In the genomic region with DNA sequence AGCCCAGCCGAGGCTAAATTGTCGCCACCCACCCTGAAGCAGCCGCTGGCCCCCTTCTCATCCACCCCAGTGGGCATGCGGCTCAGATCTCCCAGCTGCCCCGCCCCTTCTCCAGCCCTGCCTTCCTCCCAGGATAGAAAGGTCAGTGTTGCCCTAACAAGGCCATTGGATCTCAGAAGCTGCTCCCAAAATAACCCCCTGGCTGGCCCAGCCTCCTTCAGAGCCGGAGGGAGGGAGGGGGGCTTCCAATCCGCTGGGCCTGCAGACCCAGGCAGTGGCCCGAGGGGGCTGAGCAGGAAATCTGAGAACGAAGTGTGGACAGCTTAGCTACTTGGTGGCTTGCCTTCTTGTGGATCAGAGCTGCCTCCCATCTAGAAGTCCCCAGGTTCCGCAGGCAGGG, we compare ENCODE assay signal across 8 mouse cellular contexts. TPM values are rescaled to one million over a fixed set of nuclear protein-coding genes. Genes with fewer than 3 reads are reported as not detected.
DNase-seq lines count a peak whose midpoint lies in the region; ATAC-seq and TF ChIP-seq lines count a peak whose summit lies in the region.

TSS of gene Jph2 (minus strand) at position 89 of the 400 bp plus-strand sequence.

- TF ChIP-seq EP300 in stomach, postnatal 0 days (optimal IDR thresholded peaks at IDR 0.05), result no peak

- 0 out of 2 replicates have a peak, but pooled peaks cover 4% of the 10 kb centered on the region for H3K27me3 ChIP-seq in forebrain, embryonic 10.5 days (ENCODE audit: poor library complexity, severe bottlenecking)
- H3K27me3 ChIP-seq in forebrain, embryonic 14.5 days (replicated peaks; ENCODE audit: control insufficient read depth, insufficient read depth, low read length), result no peaks in the 10 kb centered on the region
- no peaks in the 10 kb centered on the region for H3K27me3 ChIP-seq in embryonic facial prominence, embryonic 12.5 days
- H3K27me3 ChIP-seq in liver, embryonic 16.5 days (ENCODE audit: control insufficient read depth, insufficient read depth, low read depth, low read length), result no peaks in the 10 kb centered on the region
- H3K27me3 ChIP-seq in stomach, postnatal 0 days (ENCODE audit: control insufficient read depth, insufficient read depth, low read length), result no peaks in the 10 kb centered on the region

- peak; percentile 31 for TF ChIP-seq CTCF in stomach, postnatal 0 days (IDR thresholded peaks at IDR 0.05; ENCODE audit: low read depth)

- peak within 1 kb of the TSS; percentile 37 for H3K4me3 ChIP-seq in forebrain, embryonic 10.5 days
- no peak within 1 kb of the TSS for H3K4me3 ChIP-seq in forebrain, embryonic 14.5 days (ENCODE audit: low read depth, low read length)
- H3K4me3 ChIP-seq in embryonic facial prominence, embryonic 12.5 days, result peak within 1 kb of the TSS; percentile 9
- no peak within 1 kb of the TSS for H3K4me3 ChIP-seq in liver, embryonic 16.5 days (ENCODE audit: low read depth, low read length)
- peak within 1 kb of the TSS; percentile 47 for H3K4me3 ChIP-seq in stomach, postnatal 0 days (ENCODE audit: low read depth, low read length)

- H3K4me1 ChIP-seq in forebrain, embryonic 10.5 days, result peaks cover 15% of the 10 kb centered on the region
- no peaks in the 10 kb centered on the region for H3K4me1 ChIP-seq in forebrain, embryonic 14.5 days (ENCODE audit: control insufficient read depth, insufficient read depth, low read length)
- peaks cover 14% of the 10 kb centered on the region for H3K4me1 ChIP-seq in embryonic facial prominence, embryonic 12.5 days
- no peaks in the 10 kb centered on the region for H3K4me1 ChIP-seq in liver, embryonic 16.5 days (ENCODE audit: control insufficient read depth, low read depth, low read length)
- no peaks in the 10 kb centered on the region for H3K4me1 ChIP-seq in stomach, postnatal 0 days (replicated peaks; ENCODE audit: control insufficient read depth, insufficient read depth)

- intact Hi-C loops in heart, postnatal 10 days (cut with DNase I), result no loop called here

- H3K9ac ChIP-seq in forebrain, embryonic 14.5 days (ENCODE audit: low read length), result no peak within 1 kb of the TSS
- H3K9ac ChIP-seq in embryonic facial prominence, embryonic 12.5 days, result peak within 1 kb of the TSS; percentile 34
- no peak within 1 kb of the TSS for H3K9ac ChIP-seq in liver, embryonic 16.5 days (ENCODE audit: low read depth, low read length)
- peak within 1 kb of the TSS; percentile 71 for H3K9ac ChIP-seq in stomach, postnatal 0 days (ENCODE audit: low read length)

- 11% methylated on average over 10 of the region's 10 CpGs for WGBS in forebrain, embryonic 10.5 days
- 15% methylated on average over 10 of the region's 10 CpGs for WGBS in forebrain, embryonic 14.5 days
- 4% methylated on average over 10 of the region's 10 CpGs for WGBS in embryonic facial prominence, embryonic 12.5 days
- 28% methylated on average over 10 of the region's 10 CpGs for WGBS in liver, embryonic 16.5 days (ENCODE audit: insufficient replicate concordance)
- 6% methylated on average over 10 of the region's 10 CpGs for WGBS in stomach, postnatal 0 days

- peak within 1 kb of the TSS; percentile 76 for H3K27ac ChIP-seq in forebrain, embryonic 10.5 days
- no peak within 1 kb of the TSS for H3K27ac ChIP-seq in forebrain, embryonic 14.5 days (ENCODE audit: low read depth, low read length)
- H3K27ac ChIP-seq in embryonic facial prominence, embryonic 12.5 days, result no peak within 1 kb of the TSS
- H3K27ac ChIP-seq in liver, embryonic 16.5 days (ENCODE audit: low read length), result no peak within 1 kb of the TSS
- H3K27ac ChIP-seq in stomach, postnatal 0 days (replicated peaks), result peak within 1 kb of the TSS; percentile 86

- ATAC-seq in forebrain, embryonic 14.5 days, result no peak
- peak; percentile 47; the same call in 1 of the 2 replicates for ATAC-seq in embryonic facial prominence, embryonic 12.5 days (ENCODE audit: insufficient number of reproducible peaks, insufficient read depth, low FRiP score, low TSS enrichment)
- 0 out of 2 replicates have a peak, but pooled peaks have one; percentile 28 for ATAC-seq in liver, embryonic 16.5 days (ENCODE audit: low read depth)
- ATAC-seq in stomach, postnatal 0 days (ENCODE audit: low FRiP score, low TSS enrichment), result peak; percentile 79
- no peak for ATAC-seq in megakaryocyte, adult 5-6 weeks (ENCODE audit: poor library complexity, severe bottlenecking)

- H3K36me3 ChIP-seq in forebrain, embryonic 10.5 days (replicated peaks), result no peaks in the 10 kb centered on the region
- no peaks in the 10 kb centered on the region for H3K36me3 ChIP-seq in forebrain, embryonic 14.5 days (ENCODE audit: control insufficient read depth, insufficient read depth, low read length)
- no peaks in the 10 kb centered on the region for H3K36me3 ChIP-seq in embryonic facial prominence, embryonic 12.5 days
- H3K36me3 ChIP-seq in liver, embryonic 16.5 days (ENCODE audit: control insufficient read depth, insufficient read depth), result no peaks in the 10 kb centered on the region
- H3K36me3 ChIP-seq in stomach, postnatal 0 days (ENCODE audit: control insufficient read depth, insufficient read depth, low read length), result no peaks in the 10 kb centered on the region

- DNase-seq in forebrain, embryonic 10.5 days (ENCODE audit: extremely low spot score, low spot score), result peak; percentile 52
- DNase-seq in forebrain, embryonic 14.5 days (ENCODE audit: low spot score), result no peak
- peak; percentile 89 to 93 for DNase-seq in heart, postnatal 10 days
- DNase-seq in stomach, postnatal 0 days (ENCODE audit: low spot score), result peak; percentile 43
- no peak for DNase-seq in frontal cortex, postnatal 36 days (ENCODE audit: low spot score in 2 of 2)

- H3K9me3 ChIP-seq in forebrain, embryonic 10.5 days, result no peaks in the 10 kb centered on the region
- no peaks in the 10 kb centered on the region for H3K9me3 ChIP-seq in forebrain, embryonic 14.5 days (replicated peaks; ENCODE audit: control insufficient read depth, low read length)
- H3K9me3 ChIP-seq in embryonic facial prominence, embryonic 12.5 days, result no peaks in the 10 kb centered on the region
- H3K9me3 ChIP-seq in liver, embryonic 16.5 days (replicated peaks; ENCODE audit: control insufficient read depth, low read length), result no peaks in the 10 kb centered on the region
- H3K9me3 ChIP-seq in stomach, postnatal 0 days (ENCODE audit: control insufficient read depth, low read length), result no peaks in the 10 kb centered on the region

- H3K4me2 ChIP-seq in forebrain, embryonic 14.5 days (ENCODE audit: low read length), result no peak within 1 kb of the TSS
- H3K4me2 ChIP-seq in embryonic facial prominence, embryonic 12.5 days (replicated peaks), result peak within 1 kb of the TSS; percentile 36
- no peak within 1 kb of the TSS for H3K4me2 ChIP-seq in liver, embryonic 16.5 days (ENCODE audit: low read depth, low read length)
- peak within 1 kb of the TSS; percentile 50 for H3K4me2 ChIP-seq in stomach, postnatal 0 days (replicated peaks; ENCODE audit: low read depth)

RNA-seq across cellular contexts. Expression of gene Jph2, which starts in this region (rescaled TPM):
- 0.34 and 0.47 TPM in 2 replicates for polyA plus RNA-seq in forebrain, embryonic 10.5 days (2016; fragmentation: Nextera tagmentation; extraction: Ambion mirVana)
- 0.08 and 0.15 TPM in 2 replicates for polyA plus RNA-seq in forebrain, embryonic 14.5 days (2014; fragmentation: Nextera tagmentation; extraction: Ambion mirVana)
- 1.5 TPM in 2 replicates for polyA plus RNA-seq in embryonic facial prominence, embryonic 12.5 days (2016; fragmentation: Nextera tagmentation; extraction: Ambion mirVana)
- total RNA-seq in heart, postnatal 10 days (2021), result 100 to 1,000 TPM; 378 to 449 TPM
- 0.09 and 0.30 TPM in 2 replicates for polyA plus RNA-seq in liver, embryonic 16.5 days (2015; fragmentation: Nextera tagmentation; extraction: Ambion mirVana)
- 13.6 and 13.9 TPM in 2 replicates for polyA plus RNA-seq in stomach, postnatal 0 days (2015; fragmentation: Nextera tagmentation; extraction: Ambion mirVana)
- not detected in 2 replicates for total RNA-seq in megakaryocyte, adult 5-6 weeks (2015)
- total RNA-seq in megakaryocyte, adult 5-6 weeks (2017), result not detected in 2 replicates

Comparison
In these comparisons a context has a peak if more than half of its experiments do, and no peak if none do; other contexts are left out.
1. RNA of gene Jph2 (total RNA-seq): 378 to 449 TPM in heart, postnatal 10 days; not detected in megakaryocyte, adult 5-6 weeks; every median in the first group is over 100 times any median in the second.
2. Peak in DNase-seq, H3K4me3 ChIP-seq and H3K27ac ChIP-seq in forebrain, embryonic 10.5 days; RNA of the gene not detected or under 1 TPM.
3. Peak in ATAC-seq in liver, embryonic 16.5 days; RNA of the gene not detected or under 1 TPM.
4. DNase-seq: peak in heart, postnatal 10 days (2 of 2) and stomach, postnatal 0 days (single experiment); none in forebrain, embryonic 14.5 days (single experiment) and frontal cortex, postnatal 36 days (0 of 2).
5. H3K4me3 ChIP-seq: peak in embryonic facial prominence, embryonic 12.5 days (single experiment) and stomach, postnatal 0 days (single experiment); none in forebrain, embryonic 14.5 days (single experiment) and liver, embryonic 16.5 days (single experiment).
6. ATAC-seq: peak in embryonic facial prominence, embryonic 12.5 days (single experiment) and stomach, postnatal 0 days (single experiment); none in forebrain, embryonic 14.5 days (single experiment) and megakaryocyte, adult 5-6 weeks (single experiment).
7. H3K4me2 ChIP-seq: peak in embryonic facial prominence, embryonic 12.5 days (single experiment) and stomach, postnatal 0 days (single experiment); none in forebrain, embryonic 14.5 days (single experiment) and liver, embryonic 16.5 days (single experiment).
8. H3K9ac ChIP-seq: peak in embryonic facial prominence, embryonic 12.5 days (single experiment) and stomach, postnatal 0 days (single experiment); none in forebrain, embryonic 14.5 days (single experiment) and liver, embryonic 16.5 days (single experiment).